Mouse (Mus musculus): ENCODE measurements around the gene Fam126a. TPM values are rescaled to one million over a fixed set of nuclear protein-coding genes. Genes with fewer than 3 reads are reported as not detected.

The Fam126a gene
- polyA plus RNA-seq (2012; rRNA removed): 43.5 and 51.3 TPM in 2 replicates

GRCm38 (mm10) chr5:24030579-24030969 lies at the start of gene Fam126a:
Gene Fam126a, minus strand, starts transcription at chr5:24030690.
- TF ChIP-seq POLR2A (IDR thresholded peaks at IDR 0.05; ENCODE audit: control insufficient read depth, low read depth, low read length) (peak; percentile 78), CTCF (IDR thresholded peaks at IDR 0.05; ENCODE audit: control insufficient read depth, insufficient read depth, insufficient replicate concordance, low read depth, low read length) (no peak)

GRCm38 (mm10) chr5:24078420-24079179 lies 48.1 kb upstream of the Fam126a start:
- Histone ChIP-seq H3K4me3 (ENCODE audit: control insufficient read depth, low read depth, low read length) (no peak overlapping the region), H3K4me1 (ENCODE audit: control insufficient read depth, insufficient read depth, low read length) (peaks cover 4% of the 10 kb centered on the region), H3K36me3 (ENCODE audit: control insufficient read depth, insufficient read depth, low read length) (no peaks in the 10 kb centered on the region), H3K27ac (ENCODE audit: control insufficient read depth, insufficient read depth, low read depth, low read length) (no peak overlapping the region), H3K27me3 (ENCODE audit: control insufficient read depth, insufficient read depth, low read length) (no peaks in the 10 kb centered on the region)
- TF ChIP-seq CTCF (IDR thresholded peaks at IDR 0.05; ENCODE audit: control insufficient read depth, insufficient read depth, insufficient replicate concordance, low read depth, low read length) (no peak), POLR2A (IDR thresholded peaks at IDR 0.05; ENCODE audit: control insufficient read depth, low read depth, low read length) (no peak)

More at GRCm38 (mm10) chr5:24030579-24030969, at the start of gene Fam126a:
- Histone ChIP-seq H3K4me1 (ENCODE audit: control insufficient read depth, insufficient read depth, low read length) (no peaks in the 10 kb centered on the region; the same call in none of the 2 replicates), H3K27ac (ENCODE audit: control insufficient read depth, insufficient read depth, low read depth, low read length) (peak within 1 kb of the TSS; percentile 73), H3K27me3 (ENCODE audit: control insufficient read depth, insufficient read depth, low read length) (no peaks in the 10 kb centered on the region), H3K36me3 (ENCODE audit: control insufficient read depth, insufficient read depth, low read length) (no peaks in the 10 kb centered on the region), H3K4me3 (ENCODE audit: control insufficient read depth, low read depth, low read length) (peak within 1 kb of the TSS; percentile 93)

- Histone ChIP-seq H3K36me3 (ENCODE audit: control insufficient read depth, insufficient read depth, low read length) (no peaks in the 10 kb centered on the region), H3K27ac (ENCODE audit: control insufficient read depth, insufficient read depth, low read depth, low read length) (no peak overlapping the region), H3K27me3 (ENCODE audit: control insufficient read depth, insufficient read depth, low read length) (no peaks in the 10 kb centered on the region), H3K4me1 (ENCODE audit: control insufficient read depth, insufficient read depth, low read length) (peaks cover 4% of the 10 kb centered on the region), H3K4me3 (ENCODE audit: control insufficient read depth, low read depth, low read length) (no peak overlapping the region; the same call in 1 of the 2 replicates)
- TF ChIP-seq CTCF (IDR thresholded peaks at IDR 0.05; ENCODE audit: control insufficient read depth, insufficient read depth, insufficient replicate concordance, low read depth, low read length) (no peak), POLR2A (IDR thresholded peaks at IDR 0.05; ENCODE audit: control insufficient read depth, low read depth, low read length) (no peak)
Measured at GRCm38 (mm10) chr5:24077739-24078306, 47.3 kb upstream of the Fam126a start.

- H3K4me3 ChIP-seq (ENCODE audit: control insufficient read depth, low read depth, low read length): no peak overlapping the region; the same call in 1 of the 2 replicates
- TF ChIP-seq CTCF (IDR thresholded peaks at IDR 0.05; ENCODE audit: control insufficient read depth, insufficient read depth, insufficient replicate concordance, low read depth, low read length): peak; percentile 35; the same call in 1 of the 2 replicates
- no peak for TF ChIP-seq POLR2A (IDR thresholded peaks at IDR 0.05; ENCODE audit: control insufficient read depth, low read depth, low read length)
- H3K36me3 ChIP-seq (ENCODE audit: control insufficient read depth, insufficient read depth, low read length): no peaks in the 10 kb centered on the region
- H3K27ac ChIP-seq (ENCODE audit: control insufficient read depth, insufficient read depth, low read depth, low read length): no peak overlapping the region
- peaks cover 4% of the 10 kb centered on the region for H3K4me1 ChIP-seq (ENCODE audit: control insufficient read depth, insufficient read depth, low read length)
- no peaks in the 10 kb centered on the region for H3K27me3 ChIP-seq (ENCODE audit: control insufficient read depth, insufficient read depth, low read length)
Measured at GRCm38 (mm10) chr5:24076986-24077718, 46.7 kb upstream of the Fam126a start.

GRCm38 (mm10) chr5:24072031-24072430 lies 41.5 kb upstream of the Fam126a start:
- H3K27ac ChIP-seq (ENCODE audit: control insufficient read depth, insufficient read depth, low read depth, low read length): no peak overlapping the region
- no peak overlapping the region for H3K4me3 ChIP-seq (ENCODE audit: control insufficient read depth, low read depth, low read length)
- TF ChIP-seq CTCF (IDR thresholded peaks at IDR 0.05; ENCODE audit: control insufficient read depth, insufficient read depth, insufficient replicate concordance, low read depth, low read length) (no peak), POLR2A (IDR thresholded peaks at IDR 0.05; ENCODE audit: control insufficient read depth, low read depth, low read length) (no peak)

GRCm38 (mm10) chr5:24068955-24069354 lies 38.5 kb upstream of the Fam126a start:
- no peak for TF ChIP-seq CTCF (IDR thresholded peaks at IDR 0.05; ENCODE audit: control insufficient read depth, insufficient read depth, insufficient replicate concordance, low read depth, low read length)
- H3K4me1 ChIP-seq (ENCODE audit: control insufficient read depth, insufficient read depth, low read length): no peaks in the 10 kb centered on the region
- no peaks in the 10 kb centered on the region for H3K36me3 ChIP-seq (ENCODE audit: control insufficient read depth, insufficient read depth, low read length)
- no peak overlapping the region for H3K27ac ChIP-seq (ENCODE audit: control insufficient read depth, insufficient read depth, low read depth, low read length)
- no peaks in the 10 kb centered on the region for H3K27me3 ChIP-seq (ENCODE audit: control insufficient read depth, insufficient read depth, low read length)
- H3K4me3 ChIP-seq (ENCODE audit: control insufficient read depth, low read depth, low read length): no peak overlapping the region

More at GRCm38 (mm10) chr5:24072031-24072430, 41.5 kb upstream of the Fam126a start:
- Histone ChIP-seq H3K36me3 (ENCODE audit: control insufficient read depth, insufficient read depth, low read length) (no peaks in the 10 kb centered on the region), H3K27me3 (ENCODE audit: control insufficient read depth, insufficient read depth, low read length) (no peaks in the 10 kb centered on the region), H3K4me1 (ENCODE audit: control insufficient read depth, insufficient read depth, low read length) (peaks cover 2% of the 10 kb centered on the region; the same call in 1 of the 2 replicates)

GRCm38 (mm10) chr5:24063545-24063944 lies 33.1 kb upstream of the Fam126a start:
- H3K36me3 ChIP-seq (ENCODE audit: control insufficient read depth, insufficient read depth, low read length): no peaks in the 10 kb centered on the region
- H3K4me1 ChIP-seq (ENCODE audit: control insufficient read depth, insufficient read depth, low read length): peaks cover 2% of the 10 kb centered on the region; the same call in 1 of the 2 replicates
- TF ChIP-seq CTCF (IDR thresholded peaks at IDR 0.05; ENCODE audit: control insufficient read depth, insufficient read depth, insufficient replicate concordance, low read depth, low read length) (no peak), POLR2A (IDR thresholded peaks at IDR 0.05; ENCODE audit: control insufficient read depth, low read depth, low read length) (no peak)
- no peak overlapping the region for H3K27ac ChIP-seq (ENCODE audit: control insufficient read depth, insufficient read depth, low read depth, low read length)
- H3K27me3 ChIP-seq (ENCODE audit: control insufficient read depth, insufficient read depth, low read length): no peaks in the 10 kb centered on the region
- peak overlapping the region; percentile 62 for H3K4me3 ChIP-seq (ENCODE audit: control insufficient read depth, low read depth, low read length)

Data from testis, adult 2 months (tissue).